Mouse (Mus musculus): ENCODE measurements at regions not wholly inside any gene's neighbourhood (a gene's known extent, or its start where the extent isn't known, plus 50 kb on each side); places are given as distances from the start of the nearest gene placed in this dataset.

DNA sequence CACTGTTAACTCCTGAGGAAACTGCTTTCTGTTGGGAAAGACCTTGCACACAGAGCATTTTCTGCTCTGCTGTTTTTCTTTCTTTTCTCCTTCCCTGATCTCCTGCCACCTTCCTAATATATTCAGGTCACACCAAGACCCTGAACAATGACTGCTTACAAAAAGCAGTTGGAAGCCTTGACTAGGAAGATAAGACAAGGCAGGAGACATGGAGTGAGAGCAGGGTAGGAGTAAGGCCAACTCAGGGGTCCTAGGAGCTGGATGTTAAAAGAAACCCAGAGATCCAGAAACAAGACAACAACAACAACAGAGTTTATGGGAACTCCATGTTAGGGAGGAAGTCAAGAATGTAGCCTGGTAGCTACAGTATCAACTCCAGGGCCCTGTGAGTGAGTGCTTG lies 426.9 kb downstream of the Sorl1 start:
- no peak for TF ChIP-seq CTCF (IDR thresholded peaks at IDR 0.05; ENCODE audit: low read depth)
- no peak for TF ChIP-seq EP300 (IDR thresholded peaks at IDR 0.05; ENCODE audit: low read depth)

Measured in liver, embryonic 14.5 days (tissue).